In genomic region chr10:14045745-14046144, GRCm38 (mm10) we compare ENCODE assay signal across 9 mouse cellular contexts.
DNase-seq lines count a peak whose midpoint lies in the region; ATAC-seq and TF ChIP-seq lines count a peak whose summit lies in the region.
"Had no signal": no experiment of that assay in that cellular context is flagged by ENCODE, and none has a peak within 500 bp of the region (broad histone marks: within the 10 kb centered on the region; RNA-seq: fewer than 3 reads in every experiment).

No protein-coding gene starts in this region.

- peak; percentile 47; the same call in 1 of the 2 replicates for ATAC-seq in heart, embryonic 16.5 days (replicated peaks; ENCODE audit: extremely low read depth, insufficient read depth, low FRiP score)
- ATAC-seq: forebrain, embryonic 16.5 days had no signal

- H3K27ac ChIP-seq in brown adipose tissue, adult 24 weeks (replicated peaks; ENCODE audit: low read depth, low read length), result peak overlapping the region; percentile 44
- H3K27ac ChIP-seq in heart, embryonic 16.5 days (ENCODE audit: low read length), result peak overlapping the region; percentile 73
- H3K27ac ChIP-seq in thymus, adult 2 months (ENCODE audit: control insufficient read depth, insufficient read depth, low read length), result peak overlapping the region; percentile 92
- H3K27ac ChIP-seq: neural tube, embryonic 13.5 days had no signal

- intact Hi-C loops in left cerebral cortex, postnatal 10 days (cut with DNase I), result loop anchor here (5.0 kb wide), 1 partner anchor 78 kb away; the partner anchor contains the start of gene Hivep2

- H3K9me3 ChIP-seq in heart, embryonic 16.5 days (replicated peaks; ENCODE audit: control insufficient read depth, low read length), result no peaks in the 10 kb centered on the region
- H3K9me3 ChIP-seq: neural tube, embryonic 13.5 days had no signal

- H3K4me1 ChIP-seq in brown adipose tissue, adult 24 weeks (ENCODE audit: control insufficient read depth, insufficient read depth, insufficient read length, low read length), result peaks cover 40% of the 10 kb centered on the region
- peaks cover 42% of the 10 kb centered on the region for H3K4me1 ChIP-seq in heart, embryonic 16.5 days (ENCODE audit: control insufficient read depth, insufficient read depth, low read length)
- H3K4me1 ChIP-seq in thymus, adult 2 months (replicated peaks; ENCODE audit: control insufficient read depth, insufficient read depth, low read length), result peaks cover 41% of the 10 kb centered on the region

- WGBS in heart, embryonic 16.5 days, result 33% methylated on average over 4 of the region's 4 CpGs
- 5% methylated on average over 4 of the region's 4 CpGs for WGBS in thymus, adult 2 months

- no peaks in the 10 kb centered on the region for H3K27me3 ChIP-seq in heart, embryonic 16.5 days (ENCODE audit: control insufficient read depth, insufficient read depth, low read length)
- no peaks in the 10 kb centered on the region for H3K27me3 ChIP-seq in thymus, adult 2 months (ENCODE audit: control insufficient read depth, insufficient read depth, low read length)
- H3K27me3 ChIP-seq: neural tube, embryonic 13.5 days had no signal

- no peaks in the 10 kb centered on the region for H3K36me3 ChIP-seq in heart, embryonic 16.5 days (ENCODE audit: control insufficient read depth, insufficient read depth)
- H3K36me3 ChIP-seq in thymus, adult 2 months (ENCODE audit: control insufficient read depth, insufficient read depth, low read length), result no peaks in the 10 kb centered on the region
- H3K36me3 ChIP-seq: neural tube, embryonic 13.5 days had no signal

- H3K9ac ChIP-seq in heart, embryonic 16.5 days (ENCODE audit: low read length), result peak overlapping the region; percentile 55
- H3K9ac ChIP-seq: neural tube, embryonic 13.5 days had no signal

- peak; percentile 21 for DNase-seq in lung, postnatal 10 days
- no peak for DNase-seq in lung, adult 18-20 months
- peak; percentile 70 for DNase-seq in thymus, adult 2 months
- DNase-seq in left cerebral cortex, postnatal 10 days (ENCODE audit: extremely low spot score in 1 of 2, low spot score in 2 of 2), result no peak
- DNase-seq in urinary bladder, postnatal 25 days (ENCODE audit: low spot score), result no peak

- TF ChIP-seq CTCF in thymus, adult 2 months (IDR thresholded peaks at IDR 0.05; ENCODE audit: borderline replicate concordance, control insufficient read depth, extremely low read depth, insufficient read depth, low read length, poor library complexity), result no peak

- peak; percentile 33; the same call in 1 of the 2 replicates for TF ChIP-seq POLR2A in thymus, adult 2 months (IDR thresholded peaks at IDR 0.05; ENCODE audit: control insufficient read depth, extremely low read depth, insufficient read depth, low read length, poor library complexity)

- H3K4me2 ChIP-seq in heart, embryonic 16.5 days (ENCODE audit: low read depth, low read length), result no peak overlapping the region; the same call in 1 of the 2 replicates
- H3K4me2 ChIP-seq: neural tube, embryonic 13.5 days had no signal

- H3K4me3 ChIP-seq in brown adipose tissue, adult 24 weeks (ENCODE audit: insufficient read depth, low read depth, low read length), result no peak overlapping the region
- no peak overlapping the region for H3K4me3 ChIP-seq in heart, embryonic 16.5 days (ENCODE audit: low read length)
- H3K4me3 ChIP-seq in thymus, adult 2 months (ENCODE audit: control insufficient read depth, insufficient read depth, low read length), result no peak overlapping the region
- H3K4me3 ChIP-seq: neural tube, embryonic 13.5 days had no signal

Comparison
In these comparisons a context has a peak if more than half of its experiments do, and no peak if none do; other contexts are left out.
1. DNase-seq: peak in lung, postnatal 10 days (single experiment) and thymus, adult 2 months (single experiment); none in lung, adult 18-20 months (0 of 2), left cerebral cortex, postnatal 10 days (0 of 2) and urinary bladder, postnatal 25 days (single experiment).
2. Peak in every context shown above with its lines, with median percentiles within 50 percentile points of each other: H3K27ac ChIP-seq.